Mouse (Mus musculus) olfactory bulb, adult 2 months (tissue): ENCODE measurements around the gene Pdgfra. TPM values are rescaled to one million over a fixed set of nuclear protein-coding genes. Genes with fewer than 3 reads are reported as not detected.

Experiments
- H3K27ac ChIP-seq: fragments of 200-500 bp; 2 replicates; pipeline ENCODE4 v1.5.1; 2012; ENCODE audit warnings: low read depth, low read length; ENCODE audit not compliant: insufficient read depth
- H3K4me1 ChIP-seq: fragments of 200-500 bp; 2 replicates; pipeline ENCODE4 v1.6.1; 2012; ENCODE audit warnings: low read length; ENCODE audit not compliant: control insufficient read depth, insufficient read depth
- H3K4me3 ChIP-seq: fragments of 200-500 bp; 2 replicates; pipeline ENCODE4 v1.5.1; 2012; ENCODE audit warnings: mild to moderate bottlenecking, low read depth, low read length, moderate library complexity; ENCODE audit not compliant: insufficient read depth
- CTCF ChIP-seq: fragments of 200-500 bp; IDR thresholded peaks from 2 replicates; pipeline ENCODE4 v1.5.1; 2012; ENCODE audit warnings: low read depth, mild to moderate bottlenecking, low read length, moderate library complexity; ENCODE audit not compliant: insufficient read depth
- POLR2A ChIP-seq: fragments of 200-500 bp; IDR thresholded peaks from 2 replicates; pipeline ENCODE4 v1.6.1; 2012; ENCODE audit warnings: mild to moderate bottlenecking, low read depth, low read length, moderate library complexity; ENCODE audit not compliant: insufficient read depth
- WGBS: fragments of 180-500 bp; shearing (Covaris S2); methylation state at CpG from one replicate; pipeline ENCODE4 v1.1.7; 2018; 5-methylcytosine and 5-hydroxymethylcytosine counted together
- polyA plus RNA-seq: library from polyadenylated mRNA; stranded (reverse); fragments of >200 nt; gene quantifications from 2 replicates; pipeline ENCODE4 v1.2.4, GENCODE M21; 2012; ENCODE audit warnings: low replicate concordance; ENCODE audit not compliant: missing spikeins, insufficient read depth, insufficient read length

The Pdgfra gene
- polyA plus RNA-seq, 1 experiment: not detected

- peaks cover 4% of the 10 kb centered on the region; the same call in 1 of the 2 replicates for H3K4me1 ChIP-seq
- H3K27ac ChIP-seq: no peak overlapping the region
- 75% methylated on average over 7 of the region's 7 CpGs for WGBS
- no peak for TF ChIP-seq POLR2A
- no peak overlapping the region for H3K4me3 ChIP-seq
These were observed 33.5 kb downstream of the Pdgfra start for GRCm38 (mm10) chr5:75185584-75185983.

DNA sequence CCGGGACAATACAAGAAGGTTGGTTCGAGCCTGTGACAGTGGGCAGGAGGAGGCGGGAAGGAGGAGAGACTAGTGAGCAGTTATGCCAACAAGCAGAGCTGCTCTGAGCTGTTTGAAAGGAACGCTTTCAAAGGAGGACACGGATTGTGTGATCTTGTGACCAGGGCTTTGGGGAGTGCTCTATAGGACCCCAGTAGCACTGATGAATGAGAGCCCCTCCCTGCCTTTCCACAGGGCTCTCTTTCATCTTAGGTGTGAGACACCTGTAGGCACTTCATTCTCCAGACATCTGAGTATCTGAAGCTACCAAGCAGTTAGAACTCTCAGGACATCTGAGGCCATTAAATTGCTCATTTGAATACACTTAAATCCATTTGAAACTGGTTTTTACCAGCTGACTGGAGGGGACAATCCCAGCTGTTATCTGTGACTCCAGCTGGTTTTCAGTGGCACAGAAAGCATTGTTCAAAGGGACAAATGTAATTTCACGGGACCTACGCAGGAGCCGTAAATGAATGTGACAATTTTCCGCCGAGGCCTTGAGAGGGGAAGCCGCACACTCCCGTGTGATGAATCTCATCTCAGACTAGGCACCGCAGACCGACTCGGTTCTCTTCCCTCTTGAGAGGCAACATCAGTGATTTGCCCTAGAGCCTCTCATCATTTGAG lies 37.4 kb downstream of the Pdgfra start:
- H3K4me1 ChIP-seq: 0 out of 2 replicates have a peak, but pooled peaks cover under 1% of the 10 kb centered on the region
- no peak overlapping the region for H3K4me3 ChIP-seq
- no peak overlapping the region for H3K27ac ChIP-seq
- WGBS: 77% methylated on average over 15 of the region's 15 CpGs
- TF ChIP-seq POLR2A (no peak), CTCF (no peak)

DNA sequence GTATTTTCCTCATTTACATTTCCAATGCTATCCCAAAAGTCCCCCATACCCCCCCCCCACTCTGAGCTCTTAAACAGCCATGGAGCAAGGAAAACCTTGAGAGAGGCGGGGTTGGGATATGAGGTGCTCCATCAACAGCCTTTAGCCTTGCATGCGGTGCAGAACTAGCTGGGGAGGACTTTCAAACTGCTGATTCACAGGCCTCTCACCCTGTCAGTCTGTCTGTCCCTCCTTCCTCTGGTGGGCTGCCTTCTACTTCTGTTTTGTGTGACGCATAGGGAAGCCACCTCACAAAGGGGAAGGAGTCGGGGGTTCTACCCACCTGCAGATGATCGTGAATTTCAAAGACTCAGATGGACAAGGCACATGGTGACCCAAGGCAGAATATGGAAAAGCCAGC lies 41.0 kb downstream of the Pdgfra start:
- Histone ChIP-seq H3K4me1 (no peaks in the 10 kb centered on the region), H3K27ac (no peak overlapping the region), H3K4me3 (no peak overlapping the region)
- 92% methylated on average over 5 of the region's 5 CpGs for whole genome bisulfite sequencing
- no peak for TF ChIP-seq POLR2A
- TF ChIP-seq CTCF: no peak

GRCm38 (mm10) chr5:75198413-75198812 lies 46.3 kb downstream of the Pdgfra start:
- WGBS: 79% methylated on average over 8 of the region's 8 CpGs
- H3K4me1 ChIP-seq: no peaks in the 10 kb centered on the region
- no peak overlapping the region for H3K27ac ChIP-seq
- no peak overlapping the region for H3K4me3 ChIP-seq
- TF ChIP-seq POLR2A (no peak), CTCF (no peak)

- WGBS: 69% methylated on average over 9 of the region's 9 CpGs
- TF ChIP-seq CTCF: no peak
- no peak for TF ChIP-seq POLR2A
- Histone ChIP-seq H3K4me1 (no peaks in the 10 kb centered on the region), H3K27ac (no peak overlapping the region), H3K4me3 (no peak overlapping the region)
These were observed 47.7 kb downstream of the Pdgfra start for GRCm38 (mm10) chr5:75199698-75200365.

GRCm38 (mm10) chr5:75200366-75200724 lies 48.3 kb downstream of the Pdgfra start:
- TF ChIP-seq CTCF (no peak), POLR2A (no peak)
- 97% methylated on average over 10 of the region's 10 CpGs for WGBS
- H3K4me3 ChIP-seq: no peak overlapping the region
- H3K27ac ChIP-seq: no peak overlapping the region
- no peaks in the 10 kb centered on the region for H3K4me1 ChIP-seq

- no peaks in the 10 kb centered on the region for H3K4me1 ChIP-seq
- H3K27ac ChIP-seq: no peak overlapping the region
- no peak overlapping the region for H3K4me3 ChIP-seq
- 74% methylated on average over 3 of the region's 3 CpGs for WGBS
- TF ChIP-seq POLR2A: no peak
- TF ChIP-seq CTCF: no peak
These were observed 55.8 kb downstream of the Pdgfra start for GRCm38 (mm10) chr5:75207905-75208304.

DNA sequence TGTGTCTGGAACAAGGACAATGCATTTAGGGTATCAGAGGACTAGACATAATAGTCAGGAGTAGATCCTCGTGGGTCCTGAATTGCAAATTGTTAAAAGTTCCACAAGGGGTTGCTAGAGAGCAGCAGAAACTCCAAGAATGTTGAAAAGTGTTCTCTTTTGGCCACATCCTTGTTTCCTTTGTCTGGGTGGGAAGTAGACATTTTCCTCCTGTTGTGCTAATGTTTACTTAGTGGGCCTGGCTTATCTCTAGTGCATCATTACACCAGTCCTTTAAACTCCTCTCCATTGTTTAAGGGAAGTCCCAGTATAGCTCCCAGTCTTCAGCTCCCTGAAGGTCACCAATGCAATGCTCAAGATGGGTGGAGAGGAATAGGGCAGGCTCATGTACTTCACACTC lies 57.9 kb downstream of the Pdgfra start:
- Histone ChIP-seq H3K27ac (no peak overlapping the region), H3K4me1 (no peaks in the 10 kb centered on the region), H3K4me3 (no peak overlapping the region)
- 8% methylated on average over 1 of the region's 1 CpGs for WGBS
- TF ChIP-seq POLR2A (no peak), CTCF (no peak)

- TF ChIP-seq POLR2A: no peak
- no peak for TF ChIP-seq CTCF
- no peak overlapping the region for H3K4me3 ChIP-seq
- no peak overlapping the region for H3K27ac ChIP-seq
- 70% methylated on average over 6 of the region's 6 CpGs for WGBS
- H3K4me1 ChIP-seq: no peaks in the 10 kb centered on the region
These were observed 62.4 kb downstream of the Pdgfra start for GRCm38 (mm10) chr5:75214520-75214919.
